Mouse (Mus musculus) MEL (cell line): ENCODE measurements around the gene Ppig.
A peak's percentile ranks its signal among the peaks of the same experiment; 100 is the strongest.

ENCODE experiments used
- CTCF ChIP-seq, 3 experiments: IDR thresholded peaks in 2 of 3; conservative IDR thresholded peaks in 1 of 3; 2 replicates each; pipeline ENCODE4 v1.5.1; 2011 to 2012; ENCODE audit warnings: low read length in 3 of 3, low read depth in 2 of 3, mild to moderate bottlenecking in 2 of 3, improper control_type of control experiment in 1 of 3, inconsistent platforms in 1 of 3, mixed read lengths in 1 of 3, moderate library complexity in 1 of 3; ENCODE audit not compliant: control insufficient read depth in 1 of 3, insufficient read depth in 1 of 3, poor library complexity in 1 of 3, severe bottlenecking in 1 of 3
- EP300 ChIP-seq, 2 experiments: IDR thresholded peaks; 2 replicates each; pipeline ENCODE4 v1.6.1; 2011; ENCODE audit warnings: improper control_type of control experiment in 2 of 2, low read length in 2 of 2, low read depth in 1 of 2, mild to moderate bottlenecking in 1 of 2
- JUND ChIP-seq: IDR thresholded peaks from 2 replicates; pipeline ENCODE4 v1.6.1; 2011; ENCODE audit warnings: low read depth, mild to moderate bottlenecking, improper control_type of control experiment, low read length

DNA sequence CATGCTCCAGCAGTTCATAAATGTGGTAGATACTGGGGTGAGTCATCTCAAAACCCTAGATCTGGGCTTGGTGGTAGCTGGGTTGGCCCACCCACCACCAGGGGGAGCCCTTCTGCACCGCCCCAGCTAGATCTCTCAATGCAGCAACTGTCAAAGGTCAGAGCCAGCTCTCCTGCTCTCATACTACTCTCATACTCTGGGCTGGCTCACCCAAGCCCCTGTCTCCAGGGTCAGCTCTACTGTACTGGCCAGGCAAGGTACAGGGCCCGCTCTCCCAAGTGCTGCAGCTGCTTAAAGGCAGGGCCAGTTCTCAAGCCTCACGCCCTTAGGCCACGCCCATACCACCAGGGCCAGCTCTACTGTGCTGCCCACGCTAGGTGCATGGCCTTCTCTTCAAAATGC is 80.6 kb downstream of the Ppig start:
- TF ChIP-seq EP300 (IDR thresholded peaks at IDR 0.05; ENCODE audit: low read depth in 1 of 2, low read length in 2 of 2) (no peak; a peak in 1 of 4 replicates), JUND (no peak), CTCF (IDR thresholded peaks at IDR 0.05 in 2 of 3, conservative IDR thresholded peaks at IDR 0.05 in 1 of 3; ENCODE audit: control insufficient read depth in 1 of 3, insufficient read depth in 1 of 3, low read depth in 2 of 3, low read length in 3 of 3, poor library complexity in 1 of 3, severe bottlenecking in 1 of 3) (peak; percentile 72 to 85 (median 84))
